Mouse (Mus musculus) megakaryocyte progenitor cell, adult 5-6 weeks (primary cell): ENCODE measurements around the gene Sacs. TPM values are rescaled to one million over a fixed set of nuclear protein-coding genes. Genes with fewer than 3 reads are reported as not detected.
"Not testable (repeated sequence)": the region's sequence is repeated elsewhere in the genome, so short reads cannot be mapped to it uniquely, and the experiment has no call there.

Experiments
- ATAC-seq: replicated peaks from 2 replicates; pipeline ENCODE4 v1.8.0; 2016; ENCODE audit warnings: mild to moderate bottlenecking, moderate TSS enrichment, inconsistent platforms; ENCODE audit not compliant: poor library complexity
- total RNA-seq, 2 experiments: library from RNA; stranded (forward) in 1 of 2; stranded (reverse) in 1 of 2; fragments of 157-497, 149-512 nt in 1 of 2; fragments of 200-1000 nt in 1 of 2; gene quantifications; 2 replicates each; pipeline versions ENCODE4 v1.2.3 to v1.2.4; 2015 to 2017

Sacs gene
- total RNA-seq (2015) (15.2 and 20.8 TPM in 2 replicates), total RNA-seq (2017) (11.0 and 18.1 TPM in 2 replicates)

- ATAC-seq: 0 out of 2 replicates have a peak, but pooled peaks have one; percentile 23
These were observed at the start of gene Sacs for GRCm38 (mm10) chr14:61137994-61138726. Gene Sacs (plus strand): TSS chr14:61138457.

GRCm38 (mm10) chr14:61090955-61091354, 47.3 kb upstream of the Sacs start:
- ATAC-seq: no peak

GRCm38 (mm10) chr14:61092073-61092472, 46.2 kb upstream of the Sacs start:
- no peak for ATAC-seq

- ATAC-seq: no peak
These were observed 40.2 kb upstream of the Sacs start for GRCm38 (mm10) chr14:61097974-61098625.

- no peak for ATAC-seq
These were observed 37.5 kb upstream of the Sacs start for GRCm38 (mm10) chr14:61100736-61101135.

- no peak for ATAC-seq
These were observed 31.9 kb upstream of the Sacs start for GRCm38 (mm10) chr14:61106404-61106803.

- ATAC-seq: no peak
These were observed 29.6 kb upstream of the Sacs start for GRCm38 (mm10) chr14:61108625-61109024.

GRCm38 (mm10) chr14:61112404-61112803, 25.9 kb upstream of the Sacs start:
- peak; percentile 70 for ATAC-seq

GRCm38 (mm10) chr14:61124755-61125154, 13.5 kb upstream of the Sacs start:
- no peak for ATAC-seq

GRCm38 (mm10) chr14:61125201-61125600, 13.1 kb upstream of the Sacs start:
- ATAC-seq: no peak

GRCm38 (mm10) chr14:61127365-61127764, 10.9 kb upstream of the Sacs start:
- not testable (repeated sequence) for ATAC-seq

GRCm38 (mm10) chr14:61128961-61129507, 9.2 kb upstream of the Sacs start:
- ATAC-seq: no peak

- no peak for ATAC-seq
These were observed 5.7 kb upstream of the Sacs start for GRCm38 (mm10) chr14:61132556-61132955.

GRCm38 (mm10) chr14:61134381-61135030, 3.8 kb upstream of the Sacs start:
- no peak for ATAC-seq

GRCm38 (mm10) chr14:61137410-61137809, 847 bp upstream of the Sacs start:
- no peak for ATAC-seq

GRCm38 (mm10) chr14:61138727-61139067, 440 bp downstream of the Sacs start:
- ATAC-seq: no peak

- ATAC-seq: no peak
These were observed 5.1 kb downstream of the Sacs start for GRCm38 (mm10) chr14:61143358-61143757.

- ATAC-seq: peak; percentile 73
These were observed 5.6 kb downstream of the Sacs start for GRCm38 (mm10) chr14:61143869-61144268.

GRCm38 (mm10) chr14:61150416-61150815, 12.2 kb downstream of the Sacs start:
- not testable (repeated sequence) for ATAC-seq

- ATAC-seq: no peak
These were observed 16.8 kb downstream of the Sacs start for GRCm38 (mm10) chr14:61154900-61155585.

- no peak for ATAC-seq
These were observed 17.4 kb downstream of the Sacs start for GRCm38 (mm10) chr14:61155687-61156086.
